Mouse (Mus musculus) 3134 (cell line): ENCODE measurements at regions not wholly inside any gene's neighbourhood (a gene's known extent, or its start where the extent isn't known, plus 50 kb on each side); places are given as distances from the start of the nearest gene placed in this dataset.

Experiments used
- DNase-seq: peaks from one replicate; pipeline ENCODE4 v3.0.0-alpha.2; 2011; ENCODE audit warnings: low spot score; ENCODE audit not compliant: insufficient read length; ENCODE audit errors: extremely low read depth

GRCm38 (mm10) chr13:44121241-44121671 is 336.7 kb downstream of the Cd83 start:
- DNase-seq = no peak

- DNase-seq = no peak
Observed at GRCm38 (mm10) chr13:44121932-44122331, 337.4 kb downstream of the Cd83 start.

DNA sequence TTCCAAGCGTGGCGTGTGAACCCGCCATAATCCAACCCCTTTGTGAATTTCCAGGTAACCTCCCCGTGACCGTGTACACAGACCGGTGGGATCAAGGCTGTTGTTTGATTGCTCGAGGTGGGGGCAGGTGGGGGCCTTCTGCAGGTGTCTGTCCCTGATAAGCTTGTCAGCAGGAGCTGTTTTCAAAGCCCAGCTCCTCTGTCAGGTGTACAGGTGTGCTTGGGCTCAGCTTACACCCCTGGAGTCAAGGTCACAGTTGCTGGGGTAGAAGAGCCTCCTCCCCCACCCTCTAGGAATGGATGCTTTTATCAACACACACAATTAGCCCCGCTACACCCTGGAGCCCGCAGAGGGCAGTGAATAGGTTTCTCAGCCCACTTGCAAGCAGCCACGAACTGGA is 341.6 kb downstream of the Cd83 start:
- DNase-seq = no peak

DNA sequence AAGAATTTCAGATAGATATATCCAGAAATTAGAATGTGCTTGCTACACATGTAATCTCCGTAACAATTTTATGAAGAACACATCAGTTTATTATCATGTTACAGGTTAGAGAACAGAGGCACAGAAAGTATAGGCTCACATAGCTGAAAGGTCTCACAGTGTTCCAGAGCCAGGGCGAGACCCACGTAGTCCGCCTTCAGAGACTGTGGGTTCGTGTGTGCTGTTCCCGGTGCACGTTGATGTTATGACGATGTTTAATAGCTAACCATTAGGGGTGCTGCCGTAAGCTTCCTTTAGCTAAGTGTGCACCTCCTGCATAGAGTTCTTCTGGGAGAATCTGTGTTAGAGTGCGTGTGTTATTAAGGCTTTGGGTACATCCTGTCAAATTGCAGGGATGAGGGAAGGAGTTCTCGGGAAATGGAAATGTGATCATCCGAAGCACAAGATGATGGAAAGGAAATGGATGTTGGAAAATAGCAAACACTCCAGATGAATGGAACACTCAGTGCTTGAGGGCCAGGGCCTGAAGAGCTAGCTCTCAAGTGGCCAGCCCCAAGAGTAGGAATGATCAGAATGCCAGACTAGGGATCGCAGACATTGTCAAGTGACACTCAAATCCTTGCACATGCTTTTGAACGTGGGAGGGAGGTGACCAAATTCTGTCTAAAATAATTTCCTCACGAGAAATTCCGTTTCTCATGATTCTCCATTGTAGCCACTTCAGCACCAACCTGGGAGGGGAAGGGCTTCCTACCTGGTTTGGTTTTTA is 344.1 kb downstream of the Cd83 start:
- no peak for DNase-seq

GRCm38 (mm10) chr13:44131916-44132315 is 347.3 kb downstream of the Cd83 start:
- no peak for DNase-seq

- no peak for DNase-seq
Observed at GRCm38 (mm10) chr13:44132510-44132909, 347.9 kb downstream of the Cd83 start.

DNA sequence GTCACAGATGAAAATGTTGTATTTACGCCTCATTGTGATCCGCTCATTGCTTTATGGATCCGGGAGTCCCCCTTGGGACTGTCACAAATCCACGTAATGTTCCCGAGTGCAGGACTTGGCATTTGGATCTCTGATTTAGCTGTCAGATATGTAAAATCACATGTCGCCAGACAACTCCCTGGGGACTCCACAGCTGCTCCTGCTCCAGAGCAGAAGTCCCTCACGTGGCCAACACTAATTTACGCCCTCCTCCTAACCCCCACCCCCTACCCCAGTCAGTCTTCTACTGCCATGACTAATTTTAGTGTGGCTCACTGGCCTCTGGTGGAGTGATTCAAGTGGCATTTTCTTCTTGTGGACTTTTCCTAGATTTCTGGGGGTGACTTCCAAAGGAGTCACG is 348.9 kb downstream of the Cd83 start:
- DNase-seq = no peak

- no peak for DNase-seq
Observed at GRCm38 (mm10) chr13:44141181-44141580, 356.6 kb downstream of the Cd83 start.

- DNase-seq = no peak
Observed at GRCm38 (mm10) chr13:44145441-44145840, 360.9 kb downstream of the Cd83 start.

DNA sequence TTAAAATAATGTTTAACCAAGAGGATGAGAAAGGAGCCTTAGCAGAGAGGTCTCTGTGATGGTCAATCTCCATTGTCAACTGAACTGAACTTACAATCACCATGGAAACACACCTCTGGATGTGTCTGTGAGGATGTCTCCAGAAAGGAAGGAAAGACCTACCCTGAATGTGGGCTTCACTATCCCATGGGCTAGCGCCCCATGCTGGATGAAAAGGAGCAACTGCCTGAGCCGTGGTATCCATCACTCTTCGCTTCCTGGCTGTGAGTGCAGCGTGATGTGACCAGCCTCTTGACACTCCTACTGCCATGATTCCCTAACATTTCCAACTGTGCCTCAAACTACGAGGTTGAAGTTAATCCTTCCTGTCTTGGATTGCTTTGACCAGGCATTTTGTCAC is 363.3 kb downstream of the Cd83 start:
- DNase-seq = no peak

DNA sequence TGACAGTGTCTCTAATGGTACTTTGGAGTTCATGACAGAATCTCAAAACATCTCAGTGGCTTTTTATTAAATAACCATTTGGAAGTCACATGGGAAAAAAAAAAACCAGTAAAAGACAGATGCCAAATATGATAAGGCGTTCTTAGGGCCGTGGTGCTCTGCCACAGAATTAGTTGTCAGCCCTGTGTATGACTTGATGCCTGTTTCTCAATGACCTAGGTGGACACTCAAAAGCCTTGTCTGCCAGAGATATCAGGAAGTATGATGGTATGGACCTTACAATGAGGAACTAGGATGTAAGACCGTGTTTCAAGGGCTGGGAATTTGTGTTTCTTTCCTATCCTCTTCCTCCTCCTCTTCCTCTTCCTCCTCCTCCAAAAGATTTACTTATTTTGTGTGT is 364.9 kb downstream of the Cd83 start:
- no peak for DNase-seq

DNA sequence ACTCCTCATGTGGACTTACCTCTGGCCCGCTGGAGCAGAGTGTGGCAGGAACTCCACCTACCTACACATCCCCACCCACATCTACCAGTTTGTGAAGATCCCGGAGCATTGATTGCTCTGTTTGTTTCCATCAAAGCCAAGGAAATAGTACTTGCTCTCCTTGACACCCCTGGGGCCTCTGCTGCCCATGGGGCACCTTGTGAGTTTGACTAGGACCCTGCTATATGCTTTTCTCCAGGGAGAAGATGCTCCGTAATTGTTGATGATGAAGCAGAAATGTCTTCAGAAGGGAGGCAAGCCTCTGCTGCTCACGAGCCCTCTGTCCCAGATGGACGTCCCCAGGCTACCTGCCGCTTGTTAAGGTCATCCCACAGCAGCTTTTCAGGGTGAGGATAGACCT is 367.0 kb downstream of the Cd83 start:
- DNase-seq = no peak

GRCm38 (mm10) chr13:44152806-44153613 is 368.4 kb downstream of the Cd83 start:
- no peak for DNase-seq

- no peak for DNase-seq
Observed at GRCm38 (mm10) chr13:44153784-44154183, 369.2 kb downstream of the Cd83 start.

DNA sequence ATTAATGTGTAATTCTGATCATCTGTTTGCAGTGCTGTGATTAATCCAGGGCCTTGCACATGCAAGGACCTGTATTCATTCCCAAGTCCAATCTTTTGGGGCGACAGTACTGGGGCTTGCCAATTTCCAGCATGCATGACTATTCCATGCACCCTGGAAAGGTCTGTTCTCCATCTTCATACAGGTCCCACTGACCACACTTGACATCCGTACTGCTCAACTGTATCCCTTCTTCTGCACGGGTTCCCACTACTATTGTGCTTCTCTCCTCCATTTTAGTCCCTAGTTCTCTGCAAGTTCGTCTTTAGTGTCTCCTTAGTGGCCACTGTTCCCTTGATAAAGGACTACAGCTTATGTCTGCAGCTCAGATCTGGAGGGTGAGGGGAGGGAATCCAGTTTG is 371.4 kb downstream of the Cd83 start:
- DNase-seq = no peak

- DNase-seq = no peak
Observed at GRCm38 (mm10) chr13:44156546-44156945, 372.0 kb downstream of the Cd83 start.

- no peak for DNase-seq
Observed at GRCm38 (mm10) chr13:44157236-44157635, 372.7 kb downstream of the Cd83 start.

GRCm38 (mm10) chr13:44158364-44158763 is 373.8 kb downstream of the Cd83 start:
- DNase-seq = no peak

- DNase-seq = no peak
Observed at GRCm38 (mm10) chr13:44159346-44159745, 374.8 kb downstream of the Cd83 start.

DNA sequence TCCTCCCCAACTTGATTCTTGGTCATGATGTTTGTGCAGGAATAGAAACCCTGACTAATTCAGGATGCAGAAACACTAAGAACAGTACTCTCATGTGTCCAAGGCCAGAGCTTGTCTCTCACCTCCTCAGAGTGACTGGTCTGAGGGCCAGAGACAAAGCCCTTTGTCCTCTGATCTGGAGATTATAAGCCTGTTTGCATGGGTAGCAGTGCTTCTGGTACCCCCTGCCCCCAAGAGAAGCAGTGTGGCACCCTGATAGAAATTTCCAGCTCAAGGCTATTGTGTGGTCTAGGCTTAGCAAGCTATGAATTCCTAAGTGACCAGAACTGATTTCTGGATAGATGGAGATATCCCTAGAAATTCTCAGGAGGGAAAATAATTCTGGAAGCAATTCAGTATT is 380.2 kb downstream of the Cd83 start:
- DNase-seq = no peak

- no peak for DNase-seq
Observed at GRCm38 (mm10) chr13:44167186-44167585, 382.6 kb downstream of the Cd83 start.

DNA sequence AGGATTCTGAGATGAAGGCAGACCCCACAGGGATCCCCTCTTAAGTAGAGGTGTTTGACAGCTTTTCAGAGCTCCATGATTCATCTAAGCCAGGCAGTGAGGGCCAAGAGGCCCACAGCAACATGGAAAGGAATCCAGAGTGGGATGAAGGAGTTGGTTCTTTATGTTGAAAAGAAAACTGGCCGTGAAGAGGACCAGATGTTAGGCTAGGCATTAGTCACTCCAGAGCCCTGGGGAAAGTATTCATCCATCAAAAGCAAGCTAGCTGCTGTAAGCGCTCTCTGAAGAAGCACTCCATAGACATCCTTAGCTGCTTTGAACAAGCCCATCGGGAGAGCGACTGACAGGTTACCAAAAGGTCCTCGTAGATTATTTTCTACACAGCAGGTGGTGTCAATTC is 383.6 kb downstream of the Cd83 start:
- DNase-seq = no peak
